In the genomic region with DNA sequence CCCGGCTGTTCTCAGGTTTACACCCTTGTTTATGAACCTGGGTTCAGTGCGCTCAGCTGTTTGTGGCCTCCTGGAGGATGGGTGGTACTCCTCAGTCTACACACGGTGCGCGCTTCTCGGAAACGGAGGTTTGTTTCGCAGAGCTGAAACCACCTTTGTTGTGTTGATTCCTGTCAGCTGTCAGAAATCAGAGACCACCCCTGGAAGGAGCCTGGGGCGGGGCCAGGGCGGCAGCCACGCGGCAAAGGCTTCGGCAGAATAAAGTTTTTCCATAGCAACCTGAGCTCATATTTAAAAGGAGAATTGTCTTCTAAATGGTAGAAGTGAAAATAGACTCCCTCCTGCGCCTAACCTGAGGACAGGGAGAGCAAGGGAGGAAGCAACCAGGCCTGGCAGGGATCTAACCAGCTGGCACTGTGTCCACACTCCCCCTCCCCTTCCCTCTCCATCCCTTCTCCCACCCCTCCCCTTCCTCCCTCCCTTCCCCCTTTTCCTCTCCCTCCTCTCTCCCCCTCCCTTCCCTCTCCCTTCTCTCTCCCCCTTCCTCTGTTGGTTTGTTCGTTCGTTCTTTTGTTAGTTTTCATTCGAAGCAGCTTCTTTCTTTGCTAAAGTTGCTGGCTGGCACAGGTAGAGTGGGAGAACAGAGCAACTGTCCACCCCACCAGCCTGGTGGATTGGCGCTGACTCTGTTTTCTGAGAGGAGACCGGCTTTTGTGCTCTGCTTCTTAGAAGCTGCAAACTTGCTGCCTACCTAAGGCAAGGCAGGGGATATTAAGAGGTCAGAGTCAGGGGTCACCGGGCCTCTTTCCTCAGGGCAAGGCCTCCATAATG, we compare ENCODE assay signal across 8 mouse cellular contexts. TPM values are rescaled to one million over a fixed set of nuclear protein-coding genes. Genes with fewer than 3 reads are reported as not detected.
DNase-seq lines count a peak whose midpoint lies in the region; ATAC-seq and TF ChIP-seq lines count a peak whose summit lies in the region.

No protein-coding gene starts in this region.

- no peak for TF ChIP-seq POLR2A in olfactory bulb, adult 2 months (IDR thresholded peaks at IDR 0.05; ENCODE audit: insufficient read depth, low read depth, low read length)

- no peaks in the 10 kb centered on the region for H3K36me3 ChIP-seq in hindbrain, embryonic 10.5 days
- H3K36me3 ChIP-seq in lung, embryonic 15.5 days = no peaks in the 10 kb centered on the region

- ATAC-seq in activated CD4-positive, CD25-positive, alpha-beta regulatory T cell, adult 4 months = peak; percentile 86
- no peak; the same call in 1 of the 2 replicates for ATAC-seq in lung, embryonic 15.5 days (ENCODE audit: borderline replicate concordance, extremely low read depth, low FRiP score, low TSS enrichment)

- H3K27me3 ChIP-seq in hindbrain, embryonic 10.5 days (ENCODE audit: insufficient read depth, poor library complexity, severe bottlenecking) = peaks cover 6% of the 10 kb centered on the region
- no peaks in the 10 kb centered on the region for H3K27me3 ChIP-seq in lung, embryonic 15.5 days

- 1% methylated on average over 20 of the region's 20 CpGs for WGBS in hindbrain, embryonic 10.5 days
- 9% methylated on average over 20 of the region's 20 CpGs for WGBS in lung, embryonic 15.5 days
- WGBS in olfactory bulb, adult 2 months = 24% methylated on average over 20 of the region's 20 CpGs

- peak overlapping the region; percentile 86 for H3K27ac ChIP-seq in hindbrain, embryonic 10.5 days
- no peak overlapping the region for H3K27ac ChIP-seq in lung, embryonic 15.5 days
- H3K27ac ChIP-seq in olfactory bulb, adult 2 months (ENCODE audit: insufficient read depth, low read depth, low read length) = no peak overlapping the region

- DNase-seq in cerebellum, postnatal 10 days = peak; percentile 67 to 76
- DNase-seq in cerebellum, adult 11-12 months = no peak
- peak; percentile 64 for DNase-seq in hindbrain, embryonic 10.5 days (ENCODE audit: low spot score)
- DNase-seq in frontal cortex, postnatal 10 days (ENCODE audit: low spot score in 2 of 2) = no peak
- no peak for DNase-seq in gastrocnemius, postnatal 14 days

- peak overlapping the region; percentile 51 for H3K4me2 ChIP-seq in lung, embryonic 15.5 days

- TF ChIP-seq CTCF in olfactory bulb, adult 2 months (IDR thresholded peaks at IDR 0.05; ENCODE audit: insufficient read depth, low read depth, low read length) = no peak

- H3K9me3 ChIP-seq in hindbrain, embryonic 10.5 days = no peaks in the 10 kb centered on the region
- H3K9me3 ChIP-seq in lung, embryonic 15.5 days = no peaks in the 10 kb centered on the region

- intact Hi-C loops in gastrocnemius, postnatal 14 days (cut with DNase I; ENCODE audit: low total_unique reads) = no loop called here

- H3K4me3 ChIP-seq in hindbrain, embryonic 10.5 days = peak overlapping the region; percentile 44
- H3K4me3 ChIP-seq in lung, embryonic 15.5 days = peak overlapping the region; percentile 9
- peak overlapping the region; percentile 11; the same call in 1 of the 2 replicates for H3K4me3 ChIP-seq in olfactory bulb, adult 2 months (ENCODE audit: insufficient read depth, low read depth, low read length)

- H3K9ac ChIP-seq in lung, embryonic 15.5 days = no peak overlapping the region

- peaks cover 36% of the 10 kb centered on the region for H3K4me1 ChIP-seq in hindbrain, embryonic 10.5 days (replicated peaks)
- peaks cover 31% of the 10 kb centered on the region for H3K4me1 ChIP-seq in lung, embryonic 15.5 days
- peaks cover 20% of the 10 kb centered on the region for H3K4me1 ChIP-seq in olfactory bulb, adult 2 months (ENCODE audit: control insufficient read depth, insufficient read depth, low read length)

RNA-seq across cellular contexts. Expression of gene Ripor2, which starts 23.0 kb away (rescaled TPM):
- polyA plus RNA-seq in activated CD4-positive, CD25-positive, alpha-beta regulatory T cell, adult 4 months (2017; shearing (Covaris generic)) = 100 to 1,000 TPM; 210 to 273 TPM
- 3.7 and 6.4 TPM in 2 replicates for polyA plus RNA-seq in hindbrain, embryonic 10.5 days (2016; fragmentation: Nextera tagmentation; extraction: Ambion mirVana)
- 5.1 and 5.4 TPM in 2 replicates for polyA plus RNA-seq in lung, embryonic 15.5 days (2015; fragmentation: Nextera tagmentation; extraction: Ambion mirVana)
- not detected in 2 replicates for polyA plus RNA-seq in olfactory bulb, adult 2 months (2012; ENCODE audit: insufficient read depth, insufficient read length, low replicate concordance, missing spikeins)
- total RNA-seq in gastrocnemius, postnatal 14 days (2021) = 1 to 10 TPM; 5.3 to 8.4 TPM

Comparison
In these comparisons a context has a peak if more than half of its experiments do, and no peak if none do; other contexts are left out.
1. DNase-seq: peak in cerebellum, postnatal 10 days (2 of 2) and hindbrain, embryonic 10.5 days (single experiment); none in cerebellum, adult 11-12 months (single experiment), frontal cortex, postnatal 10 days (0 of 2) and gastrocnemius, postnatal 14 days (single experiment).
2. Peak in every context shown above with its lines, with median percentiles within 50 percentile points of each other: H3K4me3 ChIP-seq.